Mouse (Mus musculus): ENCODE results near the gene Gm20605. TPM values are rescaled to one million over a fixed set of nuclear protein-coding genes. Genes with fewer than 3 reads are reported as not detected.
A peak's percentile ranks its signal among the peaks of the same experiment; 100 is the strongest.

The Gm20605 gene
- polyA plus RNA-seq, 1 experiment from 2014 or later: 9.4 TPM

DNA sequence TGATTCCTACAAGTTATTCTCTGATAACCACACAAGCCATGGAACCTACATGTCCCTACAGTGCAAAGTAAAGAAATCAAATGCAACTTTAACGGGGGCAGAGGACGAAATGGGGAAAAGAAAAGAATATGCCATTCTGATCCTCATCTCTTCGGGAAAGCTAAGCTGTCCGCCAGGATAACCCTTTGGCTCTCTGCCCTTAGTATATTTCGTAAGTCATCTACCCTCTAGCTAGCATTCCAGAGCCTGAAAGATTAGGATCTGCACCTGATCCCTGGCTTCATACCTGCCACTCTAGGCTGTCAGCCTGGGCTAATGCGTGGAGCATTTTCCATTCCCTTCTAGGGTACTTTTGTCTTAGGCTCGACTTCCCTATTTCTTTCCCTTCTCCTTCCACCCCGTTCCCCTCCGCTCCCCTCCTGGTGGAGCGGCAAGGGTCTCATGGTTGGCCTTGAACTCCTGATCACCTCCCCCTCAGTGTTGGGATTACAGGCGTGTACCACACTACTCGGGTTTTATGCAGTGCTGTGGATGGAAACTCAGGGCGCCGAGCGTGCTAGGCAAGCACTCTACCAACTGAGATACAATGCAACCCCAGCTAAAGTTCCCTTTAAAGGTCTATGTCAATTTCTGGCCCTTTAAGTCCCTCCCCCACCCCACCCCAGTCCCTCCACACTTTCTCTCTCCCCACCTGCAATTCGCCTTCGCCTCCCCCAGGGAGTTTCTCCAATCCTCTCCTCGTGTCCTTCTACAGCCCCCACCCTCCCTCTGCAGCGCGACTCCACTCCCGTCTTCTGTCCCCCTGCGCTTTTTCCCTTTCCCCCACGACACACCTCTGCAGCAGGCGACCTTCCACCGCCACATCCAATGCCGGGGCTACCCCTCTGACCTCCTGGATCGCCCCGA, 54.7 kb downstream of the Gm20605 start:
- 18% methylated on average over 28 of the region's 28 CpGs for WGBS

GRCm38 (mm10) chr5:137684294-137685123, 55.5 kb downstream of the Gm20605 start, which contains the start of gene Agfg2:
Gene Agfg2, minus strand, starts transcription at chr5:137684726.
- H3K4me3 ChIP-seq: peak within 1 kb of the TSS; percentile 70

More for the DNA sequence above, 54.7 kb downstream of the Gm20605 start:
- Histone ChIP-seq H3K4me1 (peaks cover 14% of the 10 kb centered on the region), H3K36me3 (no peaks in the 10 kb centered on the region), H3K27ac (0 out of 2 replicates have a peak overlapping the region, but pooled peaks have one; percentile 26), H3K27me3 (replicated peaks) (no peaks in the 10 kb centered on the region), H3K9ac (peak overlapping the region; percentile 67), H3K9me3 (no peaks in the 10 kb centered on the region), H3K4me2 (replicated peaks) (peak overlapping the region; percentile 95), H3K4me3 (peak overlapping the region; percentile 70)
- ATAC-seq (ENCODE audit: low FRiP score, low read depth): peak; percentile 11; the same call in 1 of the 2 replicates

DNA sequence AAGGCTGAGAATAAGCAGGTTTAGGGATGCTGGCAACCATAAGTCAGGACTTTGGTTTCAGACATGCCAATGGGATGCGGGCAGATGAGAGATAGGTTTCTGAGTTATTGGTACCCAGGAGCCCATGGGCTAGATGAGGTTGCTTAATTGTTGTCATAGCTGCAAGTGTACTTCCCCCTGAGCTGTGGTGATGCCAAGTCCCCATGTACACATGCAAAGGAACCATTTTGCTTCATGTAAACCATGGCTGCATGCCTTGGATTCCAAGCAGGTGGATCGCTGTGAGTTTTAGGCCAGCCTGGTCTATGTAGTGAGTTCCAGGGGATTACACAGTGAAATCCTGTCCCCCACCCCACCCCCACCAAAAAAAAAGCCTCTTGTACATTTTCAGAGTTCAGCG, 56.7 kb downstream of the Gm20605 start:
- no peaks in the 10 kb centered on the region for H3K27me3 ChIP-seq (replicated peaks)
- H3K9me3 ChIP-seq: no peaks in the 10 kb centered on the region
- H3K4me2 ChIP-seq (replicated peaks): 0 out of 2 replicates have a peak overlapping the region, but pooled peaks have one; percentile 95
- H3K27ac ChIP-seq: no peak overlapping the region
- WGBS: 96% methylated on average over 3 of the region's 3 CpGs
- H3K36me3 ChIP-seq: no peaks in the 10 kb centered on the region
- no peak overlapping the region for H3K4me3 ChIP-seq
- no peak for ATAC-seq (ENCODE audit: low FRiP score, low read depth)
- no peak overlapping the region for H3K9ac ChIP-seq
- H3K4me1 ChIP-seq: peaks cover 14% of the 10 kb centered on the region

More at GRCm38 (mm10) chr5:137684294-137685123, 55.5 kb downstream of the Gm20605 start, which contains the start of gene Agfg2:
- Histone ChIP-seq H3K4me1 (peaks cover 14% of the 10 kb centered on the region), H3K9ac (peak within 1 kb of the TSS; percentile 67), H3K36me3 (no peaks in the 10 kb centered on the region), H3K27me3 (replicated peaks) (no peaks in the 10 kb centered on the region), H3K27ac (0 out of 2 replicates have a peak within 1 kb of the TSS, but pooled peaks have one; percentile 26), H3K4me2 (replicated peaks) (peak within 1 kb of the TSS; percentile 95), H3K9me3 (no peaks in the 10 kb centered on the region)
- under 1% methylated on average over 59 of the region's 62 CpGs for WGBS
- ATAC-seq (ENCODE audit: low FRiP score, low read depth): peak; percentile 99

- 78% methylated on average over 6 of the region's 6 CpGs for WGBS
- Histone ChIP-seq H3K9me3 (no peaks in the 10 kb centered on the region), H3K9ac (no peak overlapping the region), H3K27ac (no peak overlapping the region), H3K27me3 (replicated peaks) (no peaks in the 10 kb centered on the region), H3K4me1 (peaks cover 14% of the 10 kb centered on the region), H3K4me2 (replicated peaks) (no peak overlapping the region), H3K4me3 (no peak overlapping the region), H3K36me3 (no peaks in the 10 kb centered on the region)
- no peak for ATAC-seq (ENCODE audit: low FRiP score, low read depth)
These were observed 57.3 kb downstream of the Gm20605 start for GRCm38 (mm10) chr5:137686127-137686790.

DNA sequence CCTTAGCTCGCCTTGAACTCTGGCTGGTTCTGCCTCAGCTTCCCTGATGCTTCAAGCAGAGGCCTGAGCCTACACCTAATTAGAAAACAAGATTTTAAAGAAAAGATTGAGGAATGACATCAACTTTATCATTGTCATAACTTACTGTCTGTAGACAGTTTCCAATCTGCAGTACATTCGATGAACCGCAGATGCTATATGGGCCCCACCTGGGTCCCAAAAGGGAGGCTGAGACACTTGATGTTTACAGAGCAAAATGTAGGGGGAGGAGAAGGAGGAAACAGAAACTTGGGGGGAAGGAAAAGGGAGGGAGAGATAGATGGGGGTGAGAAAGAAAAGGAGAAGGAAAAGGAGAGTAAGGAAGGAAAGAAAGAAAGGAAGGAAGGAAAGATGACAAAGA, 61.0 kb downstream of the Gm20605 start:
- no peaks in the 10 kb centered on the region for H3K36me3 ChIP-seq
- no peak for ATAC-seq (ENCODE audit: low FRiP score, low read depth)
- no peak overlapping the region for H3K27ac ChIP-seq
- H3K9ac ChIP-seq: no peak overlapping the region
- no peaks in the 10 kb centered on the region for H3K9me3 ChIP-seq
- H3K27me3 ChIP-seq (replicated peaks): no peaks in the 10 kb centered on the region
- H3K4me2 ChIP-seq (replicated peaks): no peak overlapping the region
- no peaks in the 10 kb centered on the region for H3K4me1 ChIP-seq
- no peak overlapping the region for H3K4me3 ChIP-seq
- WGBS: 89% methylated on average over 3 of the region's 3 CpGs

GRCm38 (mm10) chr5:137690531-137690930, 61.6 kb downstream of the Gm20605 start:
- H3K9ac ChIP-seq: no peak overlapping the region
- no peaks in the 10 kb centered on the region for H3K4me1 ChIP-seq
- ATAC-seq (ENCODE audit: low FRiP score, low read depth): no peak
- no peak overlapping the region for H3K4me2 ChIP-seq (replicated peaks)
- no peaks in the 10 kb centered on the region for H3K9me3 ChIP-seq
- no peaks in the 10 kb centered on the region for H3K27me3 ChIP-seq (replicated peaks)
- 64% methylated on average over 9 of the region's 9 CpGs for WGBS
- no peaks in the 10 kb centered on the region for H3K36me3 ChIP-seq
- H3K27ac ChIP-seq: no peak overlapping the region
- H3K4me3 ChIP-seq: no peak overlapping the region

DNA sequence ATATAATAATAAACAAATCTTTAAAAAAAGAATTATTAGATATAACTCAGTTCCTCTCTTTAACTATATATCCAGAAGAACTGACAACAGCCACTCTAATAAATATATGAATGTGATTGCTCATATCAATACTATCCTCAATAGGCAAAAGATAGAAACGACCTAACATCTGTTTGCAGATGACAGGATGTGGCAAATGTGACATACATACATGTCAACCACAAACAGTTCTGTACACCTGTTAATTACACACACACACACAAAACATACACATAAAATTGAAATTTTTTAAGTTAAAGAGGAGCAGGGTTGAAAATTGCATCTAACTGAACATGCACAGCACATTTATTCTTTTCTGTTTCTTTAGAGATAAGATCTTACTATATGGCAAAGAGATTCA, 62.9 kb downstream of the Gm20605 start:
- no peaks in the 10 kb centered on the region for H3K36me3 ChIP-seq
- no peak for ATAC-seq (ENCODE audit: low FRiP score, low read depth)

More for the DNA sequence above, 62.9 kb downstream of the Gm20605 start:
- H3K4me3 ChIP-seq: no peak overlapping the region
- no peaks in the 10 kb centered on the region for H3K27me3 ChIP-seq (replicated peaks)
- H3K4me1 ChIP-seq: no peaks in the 10 kb centered on the region
- H3K27ac ChIP-seq: no peak overlapping the region
- WGBS: 79% methylated on average over 1 of the region's 1 CpGs
- no peak overlapping the region for H3K9ac ChIP-seq
- H3K4me2 ChIP-seq (replicated peaks): no peak overlapping the region
- no peaks in the 10 kb centered on the region for H3K9me3 ChIP-seq

Other genes starting within 250 kb of the Gm20605 start
- gene Zan, start 152.1 kb upstream of the Gm20605 start, polyA plus RNA-seq (2016; fragmentation: Nextera tagmentation; extraction: Ambion mirVana): 0.04 and 0.09 TPM in 2 replicates
- gene Pop7, start 126.7 kb upstream of the Gm20605 start, polyA plus RNA-seq (2016; fragmentation: Nextera tagmentation; extraction: Ambion mirVana): 65.4 and 71.0 TPM in 2 replicates
- 17.6 and 19.4 TPM in 2 replicates for gene Gigyf1, start 110.6 kb upstream of the Gm20605 start, polyA plus RNA-seq (2016; fragmentation: Nextera tagmentation; extraction: Ambion mirVana)
- not detected in 2 replicates for gene Epo, start 95.9 kb upstream of the Gm20605 start, polyA plus RNA-seq (2016; fragmentation: Nextera tagmentation; extraction: Ambion mirVana)
- 468 and 494 TPM in 2 replicates for gene Gnb2, start 95.7 kb upstream of the Gm20605 start, polyA plus RNA-seq (2016; fragmentation: Nextera tagmentation; extraction: Ambion mirVana)
- gene Actl6b, start 75.7 kb upstream of the Gm20605 start, polyA plus RNA-seq (2016; fragmentation: Nextera tagmentation; extraction: Ambion mirVana): 109 and 118 TPM in 2 replicates
- gene Tfr2, start 59.3 kb upstream of the Gm20605 start, polyA plus RNA-seq (2016; fragmentation: Nextera tagmentation; extraction: Ambion mirVana): 1.8 TPM in 2 replicates
- 36.8 and 42.1 TPM in 2 replicates for gene Mospd3, start 28.1 kb upstream of the Gm20605 start, polyA plus RNA-seq (2016; fragmentation: Nextera tagmentation; extraction: Ambion mirVana)
- gene Pcolce, start 15.4 kb upstream of the Gm20605 start, polyA plus RNA-seq (2016; fragmentation: Nextera tagmentation; extraction: Ambion mirVana): 51.8 and 52.0 TPM in 2 replicates
- 0.11 and 0.39 TPM in 2 replicates for gene Fbxo24, start 173 bp upstream of the Gm20605 start, polyA plus RNA-seq (2016; fragmentation: Nextera tagmentation; extraction: Ambion mirVana)
- gene Lrch4, start 54 bp upstream of the Gm20605 start, polyA plus RNA-seq (2016; fragmentation: Nextera tagmentation; extraction: Ambion mirVana): 29.4 and 32.5 TPM in 2 replicates
- 7.6 and 9.5 TPM in 2 replicates for gene Sap25, start 12.2 kb downstream of the Gm20605 start, polyA plus RNA-seq (2016; fragmentation: Nextera tagmentation; extraction: Ambion mirVana)
- 0.19 and 0.29 TPM in 2 replicates for gene Irs3, start 16.5 kb downstream of the Gm20605 start, polyA plus RNA-seq (2016; fragmentation: Nextera tagmentation; extraction: Ambion mirVana)
- gene Agfg2, start 55.6 kb downstream of the Gm20605 start, polyA plus RNA-seq (2016; fragmentation: Nextera tagmentation; extraction: Ambion mirVana): 20.8 and 22.2 TPM in 2 replicates
- gene Nyap1, start 112.4 kb downstream of the Gm20605 start, polyA plus RNA-seq (2016; fragmentation: Nextera tagmentation; extraction: Ambion mirVana): 16.4 and 21.8 TPM in 2 replicates
- 68.4 and 68.7 TPM in 2 replicates for gene Tsc22d4, start 116.6 kb downstream of the Gm20605 start, polyA plus RNA-seq (2016; fragmentation: Nextera tagmentation; extraction: Ambion mirVana)
- 61.5 TPM in 2 replicates for gene Ppp1r35, start 149.7 kb downstream of the Gm20605 start, polyA plus RNA-seq (2016; fragmentation: Nextera tagmentation; extraction: Ambion mirVana)
- 11.3 and 15.4 TPM in 2 replicates for gene Mepce, start 158.5 kb downstream of the Gm20605 start, polyA plus RNA-seq (2016; fragmentation: Nextera tagmentation; extraction: Ambion mirVana)
- 12.2 and 16.6 TPM in 2 replicates for gene Zcwpw1, start 158.6 kb downstream of the Gm20605 start, polyA plus RNA-seq (2016; fragmentation: Nextera tagmentation; extraction: Ambion mirVana)
- gene Pilra, start 207.1 kb downstream of the Gm20605 start, polyA plus RNA-seq (2016; fragmentation: Nextera tagmentation; extraction: Ambion mirVana): 0.57 and 0.93 TPM in 2 replicates
- gene Pilrb1, start 228.9 kb downstream of the Gm20605 start, polyA plus RNA-seq (2016; fragmentation: Nextera tagmentation; extraction: Ambion mirVana): not detected in 2 replicates
- not detected in 2 replicates for gene Pilrb2, start 242.6 kb downstream of the Gm20605 start, polyA plus RNA-seq (2016; fragmentation: Nextera tagmentation; extraction: Ambion mirVana)